Mouse (Mus musculus) liver, embryonic 14.5 days (tissue): ENCODE results near the gene Abcd2.

Experiments
- CTCF ChIP-seq: IDR thresholded peaks from 2 replicates; pipeline ENCODE4 v1.5.1; 2016; ENCODE audit warnings: antibody characterized with exemption, low read depth, control low read depth
- EP300 ChIP-seq: IDR thresholded peaks from 2 replicates; pipeline ENCODE4 v1.6.1; 2016; ENCODE audit warnings: antibody characterized with exemption, low read depth

DNA sequence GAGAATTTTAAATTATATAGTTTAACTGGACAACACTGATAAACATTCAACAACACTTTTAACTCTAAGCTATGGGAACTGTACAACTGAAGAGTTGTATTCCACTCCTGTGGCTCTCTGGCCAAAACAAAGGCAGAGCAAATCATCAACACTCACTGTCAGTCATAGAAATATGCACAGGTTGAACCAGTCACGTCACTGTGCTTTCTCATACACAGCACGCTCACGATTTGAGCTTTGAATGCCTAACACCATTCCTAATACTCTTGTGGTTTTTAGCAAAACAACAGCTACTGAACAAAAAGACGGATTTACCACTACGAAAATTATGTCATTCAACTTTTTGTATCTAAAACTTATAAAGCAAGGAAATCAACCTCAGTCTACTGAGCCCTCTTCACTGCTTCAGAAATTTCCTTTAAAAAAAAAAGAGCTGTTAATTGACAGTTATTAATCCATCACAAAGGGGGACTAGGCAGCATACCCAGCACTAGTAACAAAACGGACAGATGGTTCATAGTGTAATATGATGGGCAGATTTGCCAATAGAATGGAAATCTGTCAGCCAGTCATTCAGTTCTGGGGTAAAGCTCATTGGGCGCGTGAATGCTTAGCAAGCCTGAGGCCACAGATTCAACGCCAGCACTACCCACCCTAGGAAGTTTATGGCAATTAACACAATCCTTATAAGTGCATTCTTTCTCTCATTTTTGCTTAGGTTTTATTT, 20.8 kb downstream of the Abcd2 start:
- TF ChIP-seq CTCF: no peak
- TF ChIP-seq EP300: no peak
